Mouse (Mus musculus) C2C12 (cell line): ENCODE data around the gene Klf15. TPM values are rescaled to one million over a fixed set of nuclear protein-coding genes. Genes with fewer than 3 reads are reported as not detected.

ENCODE experiments used
- H3K27me3 ChIP-seq: one replicate; pipeline ENCODE4 v1.6.1; 2011; ENCODE audit not compliant: control insufficient read depth, insufficient read depth, insufficient read length
- H3K36me3 ChIP-seq: one replicate; pipeline ENCODE4 v1.6.1; 2011; ENCODE audit not compliant: control insufficient read depth, insufficient read depth
- H3K4me3 ChIP-seq: one replicate; pipeline ENCODE4 v1.5.1; 2011; ENCODE audit warnings: mild to moderate bottlenecking, control low read depth; ENCODE audit not compliant: poor library complexity, insufficient read depth, severe bottlenecking
- H3K79me2 ChIP-seq: one replicate; pipeline ENCODE4 v1.6.1; 2011; ENCODE audit not compliant: control insufficient read depth, insufficient read depth
- H3K79me3 ChIP-seq: one replicate; pipeline ENCODE4 v1.6.1; 2011; ENCODE audit warnings: low read depth, control low read depth
- H3ac ChIP-seq: one replicate; pipeline ENCODE3; 2011; ENCODE audit warnings: low read depth; ENCODE audit not compliant: control insufficient read depth, insufficient read length
- CEBPB ChIP-seq: IDR thresholded peaks from one replicate; pipeline ENCODE4 v1.6.1; 2011; ENCODE audit warnings: low read depth, mild to moderate bottlenecking, control low read depth, moderate library complexity
- CTCF ChIP-seq: IDR thresholded peaks from one replicate; pipeline ENCODE4 v1.5.1; 2011; ENCODE audit not compliant: control insufficient read depth, insufficient read depth, insufficient read length
- FOSL1 ChIP-seq: IDR thresholded peaks from one replicate; pipeline ENCODE4 v1.8.0; 2011; ENCODE audit warnings: mild to moderate bottlenecking, low read length; ENCODE audit not compliant: poor library complexity, insufficient read depth, severe bottlenecking
- MAX ChIP-seq: IDR thresholded peaks from one replicate; pipeline ENCODE4 v1.6.1; 2011; ENCODE audit warnings: mild to moderate bottlenecking, control low read depth
- MYOD1 ChIP-seq: IDR thresholded peaks from one replicate; pipeline ENCODE4 v1.6.1; 2011; ENCODE audit warnings: low read depth; ENCODE audit not compliant: control insufficient read depth, insufficient read length
- MYOG ChIP-seq: IDR thresholded peaks from one replicate; pipeline ENCODE4 v1.6.1; 2011; ENCODE audit not compliant: control insufficient read depth, insufficient read length; ENCODE audit errors: extremely low read depth
- USF1 ChIP-seq: IDR thresholded peaks from one replicate; pipeline ENCODE4 v1.6.1; 2011; ENCODE audit warnings: low read depth, mild to moderate bottlenecking, control low read depth, moderate library complexity
- polyA plus RNA-seq: library from polyadenylated mRNA; unstranded; fragments of >200 nt; fragmentation: generic; extraction: Trizol; gene quantifications from one replicate; pipeline ENCODE4 v1.2.1, GENCODE M21; 2012; ENCODE audit warnings: missing spikeins

Gene Klf15
- polyA plus RNA-seq, 1 experiment, result not detected

DNA sequence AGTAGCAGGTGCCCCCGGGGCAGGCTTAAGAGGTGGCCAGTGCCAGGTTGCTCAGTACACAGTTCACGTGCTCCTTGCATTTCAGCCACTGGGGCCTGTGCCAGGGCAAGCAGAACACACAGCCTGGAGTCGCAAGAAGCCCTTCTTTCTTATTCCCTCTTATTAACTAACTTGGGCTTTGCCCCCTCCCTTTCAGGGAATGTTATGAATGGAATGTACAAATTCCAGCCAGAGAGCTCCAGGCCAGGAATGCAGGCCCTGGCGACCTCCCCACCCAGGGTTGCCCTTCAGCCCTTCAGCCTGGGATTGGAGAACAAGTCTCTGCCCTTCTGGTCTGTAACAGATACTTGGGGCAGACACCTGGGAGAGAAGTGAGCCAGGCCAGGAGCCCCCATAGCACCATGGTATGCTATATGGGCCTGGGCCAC, 45.8 kb downstream of the Klf15 start:
- no peak for TF ChIP-seq CTCF
- no peak for TF ChIP-seq MAX
- TF ChIP-seq USF1, result no peak
- TF ChIP-seq FOSL1, result no peak
- no peak for TF ChIP-seq MYOD1
- no peak for TF ChIP-seq CEBPB
- TF ChIP-seq MYOG, result no peak
- no peak overlapping the region for H3K4me3 ChIP-seq
- H3K79me3 ChIP-seq, result no peaks in the 10 kb centered on the region
- no peaks in the 10 kb centered on the region for H3K36me3 ChIP-seq
- H3ac ChIP-seq, result no peak overlapping the region
- no peaks in the 10 kb centered on the region for H3K79me2 ChIP-seq
- peaks cover 5% of the 10 kb centered on the region for H3K27me3 ChIP-seq

DNA sequence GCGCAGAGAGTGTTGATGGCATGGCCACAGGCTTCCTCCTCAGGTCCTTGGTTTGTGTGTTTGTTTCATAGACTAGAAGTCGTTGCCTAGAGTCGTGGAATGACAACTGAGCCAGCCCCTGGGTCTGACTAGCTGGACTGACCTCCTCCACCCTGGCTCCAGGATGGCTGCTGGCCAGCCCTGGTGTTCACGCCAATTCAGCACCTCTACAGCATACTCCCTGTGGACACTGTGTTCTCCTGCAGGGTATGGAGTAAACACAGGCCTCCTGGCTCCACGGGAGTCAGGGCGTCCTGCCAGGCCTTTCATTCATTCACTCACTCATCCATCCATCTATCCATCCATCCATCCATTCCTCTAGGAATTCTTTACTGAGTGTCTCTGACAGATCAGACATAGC, 46.7 kb downstream of the Klf15 start:
- Histone ChIP-seq H3K36me3 (no peaks in the 10 kb centered on the region), H3K4me3 (no peak overlapping the region), H3K27me3 (peaks cover 5% of the 10 kb centered on the region), H3ac (no peak overlapping the region), H3K79me2 (no peaks in the 10 kb centered on the region), H3K79me3 (no peaks in the 10 kb centered on the region)
- no peak for TF ChIP-seq CTCF
- no peak for TF ChIP-seq CEBPB
- no peak for TF ChIP-seq MYOG

DNA sequence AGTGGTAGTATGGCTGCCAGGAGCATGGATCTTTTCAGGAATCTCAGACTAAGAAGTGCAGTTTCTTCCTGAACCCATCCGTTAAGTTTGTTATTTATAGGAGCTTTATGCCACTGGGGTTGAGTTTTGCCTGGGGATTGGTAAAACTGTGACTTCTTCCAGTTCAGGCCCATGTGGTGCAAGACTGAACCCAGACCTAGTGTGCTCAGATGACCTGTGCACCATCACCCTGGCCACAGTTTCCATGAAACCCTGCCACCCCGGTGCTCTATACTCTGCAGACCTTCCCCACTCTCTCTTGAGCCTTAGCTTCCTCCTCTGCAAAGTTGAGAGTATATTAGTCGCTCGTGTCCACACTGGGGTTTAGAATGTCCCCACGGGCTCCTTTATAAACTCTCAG, 50.0 kb downstream of the Klf15 start:
- Histone ChIP-seq H3K79me2 (no peaks in the 10 kb centered on the region), H3ac (no peak overlapping the region), H3K4me3 (no peak overlapping the region), H3K36me3 (no peaks in the 10 kb centered on the region), H3K79me3 (no peaks in the 10 kb centered on the region), H3K27me3 (no peaks in the 10 kb centered on the region)
- TF ChIP-seq MYOD1, result no peak
- no peak for TF ChIP-seq MYOG
- no peak for TF ChIP-seq MAX
- no peak for TF ChIP-seq USF1
- no peak for TF ChIP-seq CEBPB
- no peak for TF ChIP-seq CTCF
- TF ChIP-seq FOSL1, result no peak

DNA sequence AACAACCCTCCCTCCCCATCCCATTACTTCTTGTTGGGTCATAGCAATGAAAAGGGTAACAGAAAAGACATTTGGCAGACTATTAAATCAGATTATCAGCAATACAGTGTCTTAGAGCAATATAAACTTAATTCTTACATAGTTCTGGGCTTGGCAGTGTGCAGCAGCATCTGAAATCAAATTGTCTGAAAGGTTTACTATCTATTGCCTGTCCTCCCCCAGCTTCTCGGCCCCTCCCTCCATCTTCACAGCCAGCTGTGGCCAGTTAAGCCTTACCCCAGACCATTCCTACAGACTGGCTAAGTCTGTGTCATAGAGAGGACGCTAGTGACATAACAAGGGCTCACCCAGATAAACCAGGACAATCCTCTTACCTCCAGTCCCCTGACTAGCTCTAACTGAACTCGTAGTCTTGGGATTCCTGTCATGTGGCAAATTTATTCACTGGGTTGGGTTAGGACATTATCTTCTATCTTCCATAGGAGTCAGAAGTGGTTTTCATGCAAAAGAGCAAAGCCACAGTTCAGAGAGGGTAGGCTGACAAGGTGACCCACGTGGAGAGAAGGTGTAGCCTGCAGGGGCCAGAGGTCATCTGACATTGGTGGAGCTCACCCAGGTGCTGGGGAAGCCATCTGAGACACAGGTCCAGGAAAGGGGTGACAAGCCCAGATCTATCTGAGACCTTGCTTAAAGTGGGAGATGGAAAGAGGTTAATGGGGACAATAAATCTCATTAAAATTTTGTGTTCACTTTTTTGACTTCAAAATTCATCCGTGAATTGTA, 50.9 kb downstream of the Klf15 start:
- TF ChIP-seq MAX (no peak), FOSL1 (no peak), CTCF (no peak), MYOG (no peak), CEBPB (no peak), USF1 (no peak), MYOD1 (no peak)
- no peaks in the 10 kb centered on the region for H3K79me3 ChIP-seq
- no peaks in the 10 kb centered on the region for H3K36me3 ChIP-seq

DNA sequence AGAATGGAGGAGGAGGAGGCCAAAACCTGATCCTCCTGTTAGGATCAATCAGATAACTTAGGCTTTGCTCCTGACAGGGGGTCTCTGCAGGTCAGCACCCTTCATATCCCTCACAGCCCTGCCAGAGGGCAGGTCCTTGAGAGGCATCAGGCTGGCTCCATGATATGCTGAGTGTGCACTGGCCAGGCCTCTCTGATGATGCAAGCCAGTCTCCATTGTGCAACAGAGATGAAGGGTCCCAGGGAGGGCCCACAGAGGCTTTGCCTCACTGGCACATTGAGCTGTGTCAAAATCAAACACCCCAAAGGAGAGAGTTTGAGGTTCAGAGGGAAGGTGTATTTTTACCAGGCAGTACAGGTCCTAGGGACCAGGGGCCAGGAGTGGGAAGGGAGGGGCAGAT, 52.0 kb downstream of the Klf15 start:
- Histone ChIP-seq H3ac (no peak overlapping the region), H3K4me3 (no peak overlapping the region), H3K79me2 (no peaks in the 10 kb centered on the region), H3K79me3 (no peaks in the 10 kb centered on the region), H3K36me3 (no peaks in the 10 kb centered on the region), H3K27me3 (no peaks in the 10 kb centered on the region)
- TF ChIP-seq USF1 (no peak), CTCF (no peak), MAX (no peak), FOSL1 (no peak), MYOG (no peak), CEBPB (no peak), MYOD1 (no peak)

More for the DNA sequence above, 50.9 kb downstream of the Klf15 start:
- H3K27me3 ChIP-seq, result no peaks in the 10 kb centered on the region
- no peak overlapping the region for H3ac ChIP-seq
- no peak overlapping the region for H3K4me3 ChIP-seq
- no peaks in the 10 kb centered on the region for H3K79me2 ChIP-seq

DNA sequence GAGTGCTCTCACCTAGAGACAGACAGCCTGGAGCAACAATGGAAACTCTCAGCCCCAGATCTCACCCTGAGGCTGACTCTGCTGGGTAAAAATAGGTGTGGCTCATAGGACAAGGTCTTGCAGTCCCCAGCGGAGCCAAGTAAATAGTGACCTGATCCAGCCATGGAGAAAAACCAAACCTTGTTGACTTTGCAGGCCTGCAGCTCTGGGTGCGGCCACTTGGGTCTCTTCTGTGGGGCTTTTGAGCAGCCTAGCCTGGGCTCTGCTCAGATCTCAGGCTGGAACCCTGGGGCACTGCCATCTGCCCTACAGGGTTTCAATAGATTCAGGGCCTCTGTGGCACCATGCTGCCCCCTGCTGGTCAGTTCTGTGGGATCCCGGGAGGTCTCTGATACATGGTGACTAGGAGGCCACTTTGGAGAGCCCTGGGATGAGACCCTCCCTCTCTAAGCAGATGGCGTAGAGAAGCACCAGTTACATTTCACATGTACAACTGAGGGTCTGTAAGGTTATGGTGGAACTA, 52.6 kb downstream of the Klf15 start:
- Histone ChIP-seq H3K27me3 (no peaks in the 10 kb centered on the region), H3K79me3 (no peaks in the 10 kb centered on the region), H3K4me3 (no peak overlapping the region), H3K36me3 (no peaks in the 10 kb centered on the region), H3K79me2 (no peaks in the 10 kb centered on the region), H3ac (no peak overlapping the region)
- TF ChIP-seq CTCF (peak; percentile 55), FOSL1 (no peak)
